In the genomic region with DNA sequence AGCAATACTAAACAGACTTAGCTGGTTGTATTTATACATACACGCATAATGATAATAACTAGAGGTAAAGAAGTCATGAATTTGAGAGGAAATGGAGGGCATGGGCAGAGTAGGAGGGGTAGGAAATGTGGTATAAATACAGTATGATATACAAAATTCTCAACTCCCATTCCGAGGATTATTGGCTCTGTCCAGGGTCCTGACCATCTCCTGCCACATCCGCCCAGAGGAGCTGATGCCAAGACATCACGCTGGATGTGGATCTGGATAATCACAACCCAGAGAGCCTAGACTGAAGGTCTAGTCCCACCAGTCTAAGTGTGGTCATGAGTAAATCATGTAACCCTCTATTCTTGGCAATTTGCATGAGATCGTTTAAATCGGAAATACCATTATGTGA, we compare ENCODE assay signal across 15 mouse cellular contexts.
DNase-seq lines count a peak whose midpoint lies in the region; ATAC-seq lines count a peak whose summit lies in the region.
"Had no signal": no experiment of that assay in that cellular context is flagged by ENCODE, and none has a peak within 500 bp of the region (broad histone marks: within the 10 kb centered on the region; RNA-seq: fewer than 3 reads in every experiment).

No protein-coding gene starts in this region.

- no peak overlapping the region for H3K4me2 ChIP-seq in heart, embryonic 11.5 days
- no peak overlapping the region for H3K4me2 ChIP-seq in limb, embryonic 11.5 days (ENCODE audit: low read depth, severe bottlenecking)
- H3K4me2 ChIP-seq: liver, embryonic 13.5 days had no signal

- H3K27ac ChIP-seq in heart, embryonic 11.5 days (ENCODE audit: low read depth, low read length) = no peak overlapping the region
- no peak overlapping the region for H3K27ac ChIP-seq in embryonic facial prominence, embryonic 10.5 days (replicated peaks)
- H3K27ac ChIP-seq in limb, embryonic 11.5 days (replicated peaks; ENCODE audit: low read depth, low read length) = no peak overlapping the region
- H3K27ac ChIP-seq: left cerebral cortex, adult 2 months; liver, embryonic 13.5 days; macrophage had no signal

- peak; percentile 25 for DNase-seq in heart, postnatal 4 days
- DNase-seq in lung, postnatal 10 days = peak; percentile 3
- DNase-seq in lung, postnatal 36 days = no peak
- peak; percentile 55 for DNase-seq in embryonic facial prominence, embryonic 10.5 days (ENCODE audit: low spot score)
- peak; percentile 78 for DNase-seq in limb, embryonic 11.5 days (ENCODE audit: low spot score)
- no peak for DNase-seq in frontal cortex, postnatal 10 days (ENCODE audit: low spot score in 2 of 2)
- DNase-seq: B cell, adult 2 months; cerebellum, adult 9-11 months; liver, embryonic 13.5 days; thymus, postnatal 25 days had no signal

- H3K9ac ChIP-seq in heart, embryonic 11.5 days (ENCODE audit: low read depth, low read length) = no peak overlapping the region
- H3K9ac ChIP-seq in limb, embryonic 11.5 days (ENCODE audit: low read length) = no peak overlapping the region
- H3K9ac ChIP-seq: liver, embryonic 13.5 days had no signal

- no peaks in the 10 kb centered on the region for H3K9me3 ChIP-seq in heart, embryonic 11.5 days (replicated peaks; ENCODE audit: control insufficient read depth, low read length)
- no peaks in the 10 kb centered on the region for H3K9me3 ChIP-seq in embryonic facial prominence, embryonic 10.5 days
- H3K9me3 ChIP-seq in limb, embryonic 11.5 days (ENCODE audit: control insufficient read depth, low read length) = no peaks in the 10 kb centered on the region
- H3K9me3 ChIP-seq: liver, embryonic 13.5 days had no signal

- ATAC-seq in heart, embryonic 11.5 days (replicated peaks; ENCODE audit: insufficient number of reproducible peaks, low FRiP score, low TSS enrichment) = no peak
- no peak for ATAC-seq in limb, embryonic 11.5 days (ENCODE audit: insufficient number of reproducible peaks, low FRiP score, low TSS enrichment, low read depth)
- no peak for ATAC-seq in megakaryocyte progenitor cell, adult 5-6 weeks (replicated peaks; ENCODE audit: poor library complexity)

- H3K36me3 ChIP-seq in heart, embryonic 11.5 days (ENCODE audit: control insufficient read depth, insufficient read depth, low read length) = no peaks in the 10 kb centered on the region
- no peaks in the 10 kb centered on the region for H3K36me3 ChIP-seq in embryonic facial prominence, embryonic 10.5 days (replicated peaks)
- H3K36me3 ChIP-seq in limb, embryonic 11.5 days (ENCODE audit: control insufficient read depth, insufficient read depth, low read length) = no peaks in the 10 kb centered on the region
- H3K36me3 ChIP-seq: G1E; liver, embryonic 13.5 days had no signal

- no peaks in the 10 kb centered on the region for H3K27me3 ChIP-seq in heart, embryonic 11.5 days (ENCODE audit: control insufficient read depth, insufficient read depth, low read length)
- H3K27me3 ChIP-seq in embryonic facial prominence, embryonic 10.5 days (replicated peaks; ENCODE audit: low read depth, poor library complexity, severe bottlenecking) = no peaks in the 10 kb centered on the region
- no peaks in the 10 kb centered on the region for H3K27me3 ChIP-seq in limb, embryonic 11.5 days (ENCODE audit: control insufficient read depth, insufficient read depth, low read length)
- H3K27me3 ChIP-seq: liver, embryonic 13.5 days had no signal

- H3K4me3 ChIP-seq in heart, embryonic 11.5 days (ENCODE audit: low read depth, low read length) = no peak overlapping the region
- H3K4me3 ChIP-seq in embryonic facial prominence, embryonic 10.5 days = no peak overlapping the region
- H3K4me3 ChIP-seq in limb, embryonic 11.5 days (ENCODE audit: low read depth, low read length) = no peak overlapping the region
- H3K4me3 ChIP-seq: left cerebral cortex, adult 2 months; liver, embryonic 13.5 days had no signal

- 58% methylated on average over 6 of the region's 6 CpGs for WGBS in heart, embryonic 11.5 days (ENCODE audit: insufficient replicate concordance)
- WGBS in embryonic facial prominence, embryonic 10.5 days = 68% methylated on average over 6 of the region's 6 CpGs
- WGBS in limb, embryonic 11.5 days = 63% methylated on average over 6 of the region's 6 CpGs

- no peaks in the 10 kb centered on the region for H3K4me1 ChIP-seq in heart, embryonic 11.5 days (ENCODE audit: control insufficient read depth, insufficient read depth, low read length)
- H3K4me1 ChIP-seq in embryonic facial prominence, embryonic 10.5 days = no peaks in the 10 kb centered on the region
- no peaks in the 10 kb centered on the region for H3K4me1 ChIP-seq in limb, embryonic 11.5 days (ENCODE audit: control insufficient read depth, insufficient read depth, low read length)
- H3K4me1 ChIP-seq: liver, embryonic 13.5 days had no signal

Comparison
In these comparisons a context has a peak if more than half of its experiments do, and no peak if none do; other contexts are left out.
1. DNase-seq: peak in heart, postnatal 4 days (single experiment), lung, postnatal 10 days (single experiment), embryonic facial prominence, embryonic 10.5 days (single experiment) and limb, embryonic 11.5 days (single experiment); none in lung, postnatal 36 days (single experiment) and frontal cortex, postnatal 10 days (0 of 2).